Mouse (Mus musculus) spleen, adult 2 months (tissue): ENCODE data around the gene Svs2.

ENCODE experiments used
- CTCF ChIP-seq: fragments of 200-500 bp; IDR thresholded peaks from 2 replicates; pipeline ENCODE4 v1.5.1; 2011; ENCODE audit warnings: mild to moderate bottlenecking, inconsistent platforms; ENCODE audit not compliant: insufficient read depth, insufficient read length, insufficient replicate concordance; ENCODE audit errors: extremely low read depth
- POLR2A ChIP-seq: fragments of 200-500 bp; IDR thresholded peaks from 2 replicates; pipeline ENCODE4 v1.6.1; 2011; ENCODE audit warnings: low read depth, low read length, inconsistent platforms

DNA sequence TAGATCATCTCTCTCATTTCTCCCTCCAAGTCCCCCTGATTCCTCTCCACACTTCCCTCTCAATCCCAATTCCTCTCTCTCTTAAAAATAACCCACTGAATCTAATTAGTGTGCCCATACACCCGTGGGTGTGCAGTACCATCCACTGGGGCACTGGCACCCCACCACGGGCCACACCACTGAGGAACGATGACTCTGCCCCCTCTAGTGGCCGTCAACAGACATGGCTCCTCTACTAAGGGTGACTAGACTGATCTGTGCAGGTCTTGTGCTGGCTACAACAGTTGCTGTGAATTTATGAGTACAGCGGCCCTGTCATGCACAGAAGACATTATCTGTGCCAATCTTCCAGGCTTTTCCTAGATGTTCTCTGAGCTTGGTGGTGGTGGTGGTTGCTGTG lies 49.5 kb downstream of the Svs2 start:
- TF ChIP-seq CTCF (peak; percentile 57; the same call in 1 of the 2 replicates), POLR2A (no peak)
